Mouse (Mus musculus): ENCODE measurements around the gene Nos3. TPM values are rescaled to one million over a fixed set of nuclear protein-coding genes. Genes with fewer than 3 reads are reported as not detected.

Nos3 gene
- polyA plus RNA-seq, 1 experiment from 2014 or later = 7.0 TPM

DNA sequence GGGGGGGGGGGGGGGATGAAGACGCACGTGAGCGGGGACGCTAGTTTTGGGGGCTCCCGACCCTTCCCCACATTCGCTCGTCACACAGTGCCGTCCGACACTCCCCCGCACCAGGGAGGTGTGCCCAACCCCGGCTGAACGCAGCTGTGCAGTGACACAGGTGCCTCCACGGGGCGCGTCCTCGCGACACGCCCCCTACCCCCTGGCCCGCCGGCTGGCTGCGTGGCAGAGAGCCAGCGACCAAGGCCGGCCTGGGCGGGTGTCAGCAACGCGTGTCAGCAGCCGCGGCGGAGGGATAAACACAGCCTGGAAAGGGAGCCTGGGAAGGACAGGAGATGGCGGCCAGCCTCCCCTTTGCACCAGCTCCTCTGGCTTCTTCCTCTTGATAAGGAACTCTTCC, 16.1 kb upstream of the Nos3 start:
- WGBS = under 1% methylated on average over 30 of the region's 30 CpGs
- Histone ChIP-seq H3K4me1 (ENCODE audit: control insufficient read depth, insufficient read depth, low read length) (peaks cover 70% of the 10 kb centered on the region), H3K9ac (replicated peaks; ENCODE audit: low read length) (peak overlapping the region; percentile 62), H3K9me3 (ENCODE audit: control insufficient read depth, low read length) (no peaks in the 10 kb centered on the region), H3K27ac (replicated peaks; ENCODE audit: low read depth, low read length) (peak overlapping the region; percentile 64), H3K36me3 (ENCODE audit: control insufficient read depth, insufficient read depth, low read length) (peaks cover 3% of the 10 kb centered on the region), H3K4me2 (ENCODE audit: low read length) (peak overlapping the region; percentile 97), H3K27me3 (ENCODE audit: control insufficient read depth, insufficient read depth, low read length) (peaks cover 3% of the 10 kb centered on the region; the same call in 1 of the 2 replicates), H3K4me3 (replicated peaks; ENCODE audit: low read depth, low read length) (peak overlapping the region; percentile 50)
- ATAC-seq (ENCODE audit: low FRiP score, low TSS enrichment) (no peak), DNase-seq (peak; percentile 69)

GRCm38 (mm10) chr5:24350073-24350472, 14.5 kb upstream of the Nos3 start:
- DNase-seq = no peak
- H3K4me1 ChIP-seq (ENCODE audit: control insufficient read depth, insufficient read depth, low read length) = peaks cover 60% of the 10 kb centered on the region
- H3K4me2 ChIP-seq (ENCODE audit: low read length) = peak overlapping the region; percentile 97
- H3K9ac ChIP-seq (replicated peaks; ENCODE audit: low read length) = peak overlapping the region; percentile 0; the same call in 1 of the 2 replicates
- peaks cover 3% of the 10 kb centered on the region for H3K36me3 ChIP-seq (ENCODE audit: control insufficient read depth, insufficient read depth, low read length)
- peaks cover 3% of the 10 kb centered on the region; the same call in 1 of the 2 replicates for H3K27me3 ChIP-seq (ENCODE audit: control insufficient read depth, insufficient read depth, low read length)
- no peak overlapping the region for H3K27ac ChIP-seq (replicated peaks; ENCODE audit: low read depth, low read length)
- ATAC-seq (ENCODE audit: low FRiP score, low TSS enrichment) = no peak
- 42% methylated on average over 3 of the region's 3 CpGs for WGBS
- no peaks in the 10 kb centered on the region for H3K9me3 ChIP-seq (ENCODE audit: control insufficient read depth, low read length)
- H3K4me3 ChIP-seq (replicated peaks; ENCODE audit: low read depth, low read length) = peak overlapping the region; percentile 82

DNA sequence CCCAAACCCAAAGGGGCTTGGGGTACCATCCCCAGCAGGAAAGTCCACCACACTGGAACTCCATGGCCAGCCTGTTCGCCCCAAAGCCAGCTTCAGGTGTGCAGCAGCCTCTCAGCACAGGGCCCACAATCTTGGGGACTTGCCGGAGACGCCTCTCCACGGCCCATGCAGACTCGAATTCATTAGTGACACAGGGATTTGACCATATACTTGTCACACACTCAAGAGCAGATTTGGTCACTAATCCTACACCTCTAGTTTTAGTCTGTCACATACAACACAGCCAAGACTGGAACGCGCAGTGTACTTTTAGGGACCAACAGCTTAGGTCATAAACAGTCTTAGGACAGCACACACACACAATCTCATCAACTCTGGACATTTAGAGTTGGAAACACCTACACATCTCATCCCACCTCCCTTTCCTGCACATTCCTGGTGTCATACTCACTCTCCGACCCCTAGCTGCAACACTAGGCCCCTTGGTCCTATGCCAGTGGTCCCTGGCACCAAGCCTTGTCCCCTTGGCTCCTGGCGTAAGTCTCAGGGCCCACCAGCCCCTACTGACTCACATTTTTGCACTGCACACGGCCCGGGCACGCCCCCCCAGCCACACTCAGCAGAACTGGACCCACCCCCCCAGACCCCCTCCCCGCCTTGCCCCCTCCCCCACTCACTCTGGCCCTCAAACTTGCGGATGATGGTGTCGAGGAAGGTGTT, 13.9 kb upstream of the Nos3 start:
- DNase-seq (peak; percentile 49), ATAC-seq (ENCODE audit: low FRiP score, low TSS enrichment) (no peak)
- Histone ChIP-seq H3K9ac (replicated peaks; ENCODE audit: low read length) (peak overlapping the region; percentile 91), H3K9me3 (ENCODE audit: control insufficient read depth, low read length) (no peaks in the 10 kb centered on the region), H3K4me3 (replicated peaks; ENCODE audit: low read depth, low read length) (peak overlapping the region; percentile 82), H3K4me2 (ENCODE audit: low read length) (peak overlapping the region; percentile 97), H3K27ac (replicated peaks; ENCODE audit: low read depth, low read length) (peak overlapping the region; percentile 95), H3K36me3 (ENCODE audit: control insufficient read depth, insufficient read depth, low read length) (peaks cover 3% of the 10 kb centered on the region), H3K27me3 (ENCODE audit: control insufficient read depth, insufficient read depth, low read length) (peaks cover 3% of the 10 kb centered on the region; the same call in 1 of the 2 replicates), H3K4me1 (ENCODE audit: control insufficient read depth, insufficient read depth, low read length) (peaks cover 56% of the 10 kb centered on the region)
- 28% methylated on average over 15 of the region's 15 CpGs for WGBS

- peak within 1 kb of the TSS; percentile 97 for H3K4me2 ChIP-seq (ENCODE audit: low read length)
- peaks cover 3% of the 10 kb centered on the region; the same call in 1 of the 2 replicates for H3K27me3 ChIP-seq (ENCODE audit: control insufficient read depth, insufficient read depth, low read length)
- no peaks in the 10 kb centered on the region; the same call in 1 of the 2 replicates for H3K36me3 ChIP-seq (ENCODE audit: control insufficient read depth, insufficient read depth, low read length)
- ATAC-seq (ENCODE audit: low FRiP score, low TSS enrichment) (peak; percentile 41; the same call in 1 of the 2 replicates), DNase-seq (no peak)
- H3K9ac ChIP-seq (replicated peaks; ENCODE audit: low read length) = peak within 1 kb of the TSS; percentile 91
- no peaks in the 10 kb centered on the region for H3K9me3 ChIP-seq (ENCODE audit: control insufficient read depth, low read length)
- H3K4me1 ChIP-seq (ENCODE audit: control insufficient read depth, insufficient read depth, low read length) = peaks cover 56% of the 10 kb centered on the region
- 0% methylated on average over 40 of the region's 53 CpGs for WGBS
- H3K27ac ChIP-seq (replicated peaks; ENCODE audit: low read depth, low read length) = peak within 1 kb of the TSS; percentile 95
- H3K4me3 ChIP-seq (replicated peaks; ENCODE audit: low read depth, low read length) = peak within 1 kb of the TSS; percentile 82
Measured at GRCm38 (mm10) chr5:24351278-24351677, 13.3 kb upstream of the Nos3 start, which contains the start of gene Kcnh2. Gene Kcnh2 (minus strand): TSS chr5:24351604.

- Histone ChIP-seq H3K4me2 (ENCODE audit: low read length) (peak overlapping the region; percentile 97), H3K4me3 (replicated peaks; ENCODE audit: low read depth, low read length) (peak overlapping the region; percentile 82), H3K9me3 (ENCODE audit: control insufficient read depth, low read length) (no peaks in the 10 kb centered on the region), H3K9ac (replicated peaks; ENCODE audit: low read length) (peak overlapping the region; percentile 91), H3K27ac (replicated peaks; ENCODE audit: low read depth, low read length) (peak overlapping the region; percentile 95), H3K36me3 (ENCODE audit: control insufficient read depth, insufficient read depth, low read length) (no peaks in the 10 kb centered on the region), H3K27me3 (ENCODE audit: control insufficient read depth, insufficient read depth, low read length) (peaks cover 3% of the 10 kb centered on the region; the same call in 1 of the 2 replicates), H3K4me1 (ENCODE audit: control insufficient read depth, insufficient read depth, low read length) (peaks cover 56% of the 10 kb centered on the region)
- ATAC-seq (ENCODE audit: low FRiP score, low TSS enrichment) (peak; percentile 88), DNase-seq (peak; percentile 96)
- WGBS = 1% methylated on average over 41 of the region's 41 CpGs
Measured at GRCm38 (mm10) chr5:24351701-24352171, 12.9 kb upstream of the Nos3 start.

GRCm38 (mm10) chr5:24352251-24352859, 12.3 kb upstream of the Nos3 start:
- peak overlapping the region; percentile 91 for H3K9ac ChIP-seq (replicated peaks; ENCODE audit: low read length)
- H3K4me2 ChIP-seq (ENCODE audit: low read length) = peak overlapping the region; percentile 97
- H3K36me3 ChIP-seq (ENCODE audit: control insufficient read depth, insufficient read depth, low read length) = no peaks in the 10 kb centered on the region
- DNase-seq (peak; percentile 73), ATAC-seq (ENCODE audit: low FRiP score, low TSS enrichment) (peak; percentile 40)
- no peaks in the 10 kb centered on the region for H3K9me3 ChIP-seq (ENCODE audit: control insufficient read depth, low read length)
- H3K27me3 ChIP-seq (ENCODE audit: control insufficient read depth, insufficient read depth, low read length) = peaks cover 3% of the 10 kb centered on the region; the same call in 1 of the 2 replicates
- peaks cover 54% of the 10 kb centered on the region for H3K4me1 ChIP-seq (ENCODE audit: control insufficient read depth, insufficient read depth, low read length)
- peak overlapping the region; percentile 82 for H3K4me3 ChIP-seq (replicated peaks; ENCODE audit: low read depth, low read length)
- WGBS = under 1% methylated on average over 24 of the region's 24 CpGs
- H3K27ac ChIP-seq (replicated peaks; ENCODE audit: low read depth, low read length) = peak overlapping the region; percentile 95

GRCm38 (mm10) chr5:24353327-24353726, 11.3 kb upstream of the Nos3 start:
- H3K9ac ChIP-seq (replicated peaks; ENCODE audit: low read length) = no peak overlapping the region
- H3K36me3 ChIP-seq (ENCODE audit: control insufficient read depth, insufficient read depth, low read length) = no peaks in the 10 kb centered on the region
- H3K4me2 ChIP-seq (ENCODE audit: low read length) = no peak overlapping the region
- H3K27ac ChIP-seq (replicated peaks; ENCODE audit: low read depth, low read length) = peak overlapping the region; percentile 95
- DNase-seq = no peak
- WGBS = 30% methylated on average over 4 of the region's 4 CpGs
- H3K9me3 ChIP-seq (ENCODE audit: control insufficient read depth, low read length) = no peaks in the 10 kb centered on the region
- peaks cover 46% of the 10 kb centered on the region for H3K4me1 ChIP-seq (ENCODE audit: control insufficient read depth, insufficient read depth, low read length)
- peaks cover 3% of the 10 kb centered on the region; the same call in 1 of the 2 replicates for H3K27me3 ChIP-seq (ENCODE audit: control insufficient read depth, insufficient read depth, low read length)
- H3K4me3 ChIP-seq (replicated peaks; ENCODE audit: low read depth, low read length) = no peak overlapping the region
- no peak for ATAC-seq (ENCODE audit: low FRiP score, low TSS enrichment)

- ATAC-seq (ENCODE audit: low FRiP score, low TSS enrichment) = no peak
- Histone ChIP-seq H3K4me1 (ENCODE audit: control insufficient read depth, insufficient read depth, low read length) (peaks cover 22% of the 10 kb centered on the region), H3K4me3 (replicated peaks; ENCODE audit: low read depth, low read length) (no peak overlapping the region), H3K27me3 (ENCODE audit: control insufficient read depth, insufficient read depth, low read length) (no peaks in the 10 kb centered on the region), H3K27ac (replicated peaks; ENCODE audit: low read depth, low read length) (no peak overlapping the region), H3K4me2 (ENCODE audit: low read length) (no peak overlapping the region), H3K9ac (replicated peaks; ENCODE audit: low read length) (no peak overlapping the region), H3K36me3 (ENCODE audit: control insufficient read depth, insufficient read depth, low read length) (no peaks in the 10 kb centered on the region), H3K9me3 (ENCODE audit: control insufficient read depth, low read length) (no peaks in the 10 kb centered on the region)
- 53% methylated on average over 4 of the region's 4 CpGs for WGBS
- no peak for DNase-seq
Measured at GRCm38 (mm10) chr5:24356764-24357163, 7.8 kb upstream of the Nos3 start.
